Mouse (Mus musculus) left cerebral cortex, postnatal 14 days (tissue): ENCODE results near the gene Fanca. TPM values are rescaled to one million over a fixed set of nuclear protein-coding genes. Genes with fewer than 3 reads are reported as not detected.
A peak's percentile ranks its signal among the peaks of the same experiment; 100 is the strongest.
"Not testable (repeated sequence)": the region's sequence is repeated elsewhere in the genome, so short reads cannot be mapped to it uniquely, and the experiment has no call there.

Source experiments
- DNase-seq, 2 experiments: peaks; one replicate each; pipeline ENCODE4 v3.0.0; 2021 to 2022; ENCODE audit warnings: low spot score in 2 of 2, mixed read lengths in 1 of 2
- intact Hi-C: fragments of 180-260 bp; cut with DNase I; formaldehyde crosslinking; loops from one replicate; pipeline ENCODE4 v1.15.1; 2025
- total RNA-seq, 2 experiments: library from RNA; stranded (reverse); gene quantifications; 2 replicates each; pipeline ENCODE4 v1.2.3; 2021

Gene Fanca
- total RNA-seq, 2 experiments from 2014 or later = 4.1 to 6.5 TPM

DNA sequence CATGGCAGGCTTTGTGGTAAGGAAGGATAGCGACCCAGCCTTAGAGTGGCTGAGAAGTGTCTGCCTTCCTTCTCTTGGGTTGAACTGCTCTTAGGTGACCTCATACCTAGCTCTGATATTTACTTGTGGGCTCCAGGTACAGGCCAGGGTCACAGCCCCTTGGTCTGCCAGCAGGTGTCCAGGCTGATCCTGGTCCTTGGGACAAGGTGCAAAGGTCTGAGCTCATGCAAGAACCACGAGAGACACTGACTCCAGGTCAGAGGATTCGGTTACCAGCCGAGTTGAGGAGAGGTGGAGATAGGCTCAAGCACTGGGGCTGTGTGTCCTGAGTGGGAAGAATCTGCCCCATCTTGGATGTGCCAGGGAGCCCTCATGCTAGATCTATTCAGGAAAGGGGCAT is 74.0 kb downstream of the Fanca start:
- intact Hi-C loops = no loop called here
- no peak for DNase-seq

- no peak for DNase-seq
- intact Hi-C loops = no loop called here
These were observed 75.3 kb downstream of the Fanca start for GRCm38 (mm10) chr8:123243053-123243452.

GRCm38 (mm10) chr8:123242107-123242923 is 76.1 kb downstream of the Fanca start:
- no peak for DNase-seq

DNA sequence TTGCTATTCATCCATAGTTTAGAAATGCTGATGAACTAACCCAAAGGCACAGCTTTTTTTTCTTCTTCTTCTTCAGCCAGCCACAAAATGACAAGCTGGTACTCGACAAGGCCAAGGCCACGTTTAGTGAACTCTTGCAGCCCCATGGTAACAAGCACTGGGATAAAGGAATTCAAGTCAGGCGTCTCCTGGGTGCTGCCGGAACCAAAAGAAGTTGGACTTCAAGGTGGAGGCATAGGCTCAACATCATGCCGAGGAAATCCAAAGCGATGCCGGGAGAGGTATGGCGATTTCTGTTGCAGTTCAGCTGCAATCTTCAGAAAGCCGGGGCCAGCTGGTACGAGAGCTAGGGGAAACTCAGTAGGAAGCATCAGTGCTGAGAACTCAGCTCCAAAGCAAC is 79.0 kb downstream of the Fanca start:
- intact Hi-C loops = no loop called here
- DNase-seq = no peak

More at GRCm38 (mm10) chr8:123242107-123242923, 76.1 kb downstream of the Fanca start:
- intact Hi-C loops = no loop called here

DNA sequence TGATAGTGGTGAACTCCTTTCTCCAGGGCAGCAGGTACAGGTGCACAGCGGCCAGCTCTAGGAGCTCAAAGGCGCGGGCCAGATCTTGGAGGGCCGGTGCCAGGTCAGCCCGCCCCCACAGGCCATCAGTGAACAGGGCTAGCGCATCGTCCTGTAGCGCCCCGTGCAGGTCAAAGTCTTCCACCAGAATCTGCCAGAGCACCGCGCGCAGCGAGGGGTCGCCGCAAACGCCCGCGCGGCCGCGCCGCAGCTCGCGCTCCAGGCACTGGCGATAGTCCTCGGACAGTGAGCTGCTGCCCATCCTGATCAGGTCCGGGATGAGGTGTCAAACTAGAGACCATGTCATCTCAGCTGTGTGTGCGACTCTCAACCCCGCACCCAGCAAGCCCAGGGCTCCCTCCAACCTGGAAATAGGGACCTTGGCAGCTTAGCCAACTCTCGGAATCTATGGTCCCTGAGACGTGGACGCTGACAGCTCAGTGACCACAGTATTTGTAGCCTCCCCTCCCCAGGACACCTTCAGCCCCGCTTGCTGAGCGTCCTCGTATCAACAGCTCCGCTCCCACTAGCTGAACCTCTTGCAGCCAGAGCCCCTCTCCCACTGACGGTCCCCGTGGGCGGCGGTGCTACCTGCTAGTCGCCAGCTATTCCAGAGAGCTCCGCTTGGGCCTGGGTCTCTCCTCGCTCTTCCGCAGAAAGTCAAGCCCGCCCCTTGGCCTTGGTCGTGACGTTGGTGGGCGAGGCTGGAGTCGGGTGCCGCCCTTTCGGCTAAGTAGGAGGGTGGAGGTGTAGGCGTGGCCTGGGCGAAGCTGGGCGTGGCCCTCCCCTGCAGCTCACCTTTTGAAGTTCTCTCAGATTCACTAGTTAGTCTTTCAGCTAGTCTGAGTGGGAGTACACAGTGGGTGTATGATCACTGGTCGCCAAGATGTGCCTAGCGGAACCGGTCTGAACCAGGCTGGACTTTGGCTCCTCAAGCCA is 82.6 kb downstream of the Fanca start, which contains the start of gene Spata2l:
Gene Spata2l (minus strand): TSS at position 714 of the 978 bp plus-strand sequence.
- DNase-seq = peak; percentile 88 to 89
- intact Hi-C loops = no loop called here

- DNase-seq = peak; percentile 88 to 93
- intact Hi-C loops = no loop called here
These were observed 83.4 kb downstream of the Fanca start for GRCm38 (mm10) chr8:123234918-123235519.

- DNase-seq = no peak
- intact Hi-C loops = no loop called here
These were observed 84.6 kb downstream of the Fanca start for GRCm38 (mm10) chr8:123233760-123234159.

GRCm38 (mm10) chr8:123233300-123233699 is 85.1 kb downstream of the Fanca start:
- DNase-seq = no peak
- intact Hi-C loops = no loop called here

DNA sequence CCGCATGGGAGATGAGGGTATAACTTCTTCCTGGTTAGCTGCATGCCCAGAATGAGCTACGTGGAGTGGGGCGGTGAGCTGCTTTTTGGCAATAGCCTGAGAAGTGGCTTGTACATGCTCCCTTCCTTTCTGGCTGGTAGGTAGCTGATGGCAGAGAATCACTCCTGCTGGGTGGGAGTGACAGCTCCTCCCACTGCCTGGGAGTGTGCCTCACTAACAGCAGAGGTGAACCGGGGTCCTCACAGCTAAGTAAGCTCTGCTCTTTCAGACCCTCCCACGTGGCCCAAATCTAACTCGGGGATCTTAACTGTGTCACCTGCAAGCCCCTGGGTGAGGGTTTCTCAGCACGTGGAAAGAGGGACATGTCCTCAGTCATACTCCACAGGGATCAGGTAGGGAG is 85.8 kb downstream of the Fanca start:
- intact Hi-C loops = no loop called here
- peak in 1 of 2 experiments; percentile 37 for DNase-seq

DNA sequence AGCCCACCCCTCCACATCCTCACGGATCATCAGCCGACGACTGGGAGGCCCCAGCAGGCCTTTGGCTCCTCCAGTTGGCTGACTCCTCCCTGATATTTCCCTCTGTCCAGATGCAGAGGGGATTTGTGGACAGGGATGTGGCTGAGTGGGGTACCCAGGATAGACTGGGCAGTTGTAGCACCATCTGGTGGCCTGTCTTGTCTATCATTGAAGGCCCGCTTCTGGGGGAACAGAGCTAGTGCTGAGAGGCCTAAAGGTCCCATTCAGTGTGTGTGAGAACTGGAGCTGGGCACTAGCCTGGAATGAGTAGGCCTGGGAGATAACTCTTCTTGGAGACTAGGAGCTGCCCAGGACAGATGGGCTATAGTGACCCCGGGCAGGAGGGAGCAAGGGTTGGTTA is 86.6 kb downstream of the Fanca start:
- intact Hi-C loops = no loop called here
- peak in 1 of 2 experiments; percentile 51 for DNase-seq

DNA sequence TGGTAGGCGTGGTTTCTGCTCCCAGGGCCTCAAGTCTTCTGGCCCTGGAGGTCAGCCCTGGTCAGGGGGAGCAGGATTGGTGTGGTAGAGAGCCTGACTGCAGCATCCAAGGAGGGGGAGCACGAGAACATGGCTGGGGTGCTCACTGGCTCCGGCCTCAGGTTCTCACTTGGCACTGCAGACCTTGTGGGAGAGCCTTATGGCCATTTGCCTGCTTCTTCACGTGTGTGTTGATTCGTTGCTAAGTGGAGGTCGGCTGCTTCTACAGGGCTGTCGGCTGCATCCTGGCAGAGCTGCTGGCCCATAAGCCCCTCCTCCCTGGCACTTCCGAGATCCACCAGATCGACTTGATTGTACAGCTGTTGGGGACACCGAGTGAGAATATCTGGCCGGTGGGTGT is 88.0 kb downstream of the Fanca start:
- intact Hi-C loops, DNase-seq: not testable (repeated sequence)

DNA sequence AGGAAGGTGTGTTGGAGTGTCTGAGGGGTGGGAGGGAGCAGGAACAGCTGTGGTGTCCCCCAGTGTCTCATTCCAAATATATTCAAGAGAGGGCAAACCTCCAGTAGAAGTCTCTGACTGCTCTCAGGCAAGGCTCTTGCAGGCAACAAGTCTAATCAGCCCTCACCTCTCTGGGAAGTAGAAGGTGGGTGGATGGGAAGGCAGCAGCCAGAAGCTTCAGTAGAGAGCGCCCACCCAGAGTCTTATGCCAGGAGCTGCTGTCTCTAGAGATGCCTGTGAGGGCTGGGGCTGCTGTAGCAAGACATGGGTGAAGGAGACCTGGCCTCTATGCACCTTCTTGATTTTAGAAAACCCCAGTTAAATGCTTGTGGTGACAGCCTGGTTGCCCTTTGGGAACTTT is 90.0 kb downstream of the Fanca start:
- intact Hi-C loops = no loop called here
- no peak for DNase-seq

DNA sequence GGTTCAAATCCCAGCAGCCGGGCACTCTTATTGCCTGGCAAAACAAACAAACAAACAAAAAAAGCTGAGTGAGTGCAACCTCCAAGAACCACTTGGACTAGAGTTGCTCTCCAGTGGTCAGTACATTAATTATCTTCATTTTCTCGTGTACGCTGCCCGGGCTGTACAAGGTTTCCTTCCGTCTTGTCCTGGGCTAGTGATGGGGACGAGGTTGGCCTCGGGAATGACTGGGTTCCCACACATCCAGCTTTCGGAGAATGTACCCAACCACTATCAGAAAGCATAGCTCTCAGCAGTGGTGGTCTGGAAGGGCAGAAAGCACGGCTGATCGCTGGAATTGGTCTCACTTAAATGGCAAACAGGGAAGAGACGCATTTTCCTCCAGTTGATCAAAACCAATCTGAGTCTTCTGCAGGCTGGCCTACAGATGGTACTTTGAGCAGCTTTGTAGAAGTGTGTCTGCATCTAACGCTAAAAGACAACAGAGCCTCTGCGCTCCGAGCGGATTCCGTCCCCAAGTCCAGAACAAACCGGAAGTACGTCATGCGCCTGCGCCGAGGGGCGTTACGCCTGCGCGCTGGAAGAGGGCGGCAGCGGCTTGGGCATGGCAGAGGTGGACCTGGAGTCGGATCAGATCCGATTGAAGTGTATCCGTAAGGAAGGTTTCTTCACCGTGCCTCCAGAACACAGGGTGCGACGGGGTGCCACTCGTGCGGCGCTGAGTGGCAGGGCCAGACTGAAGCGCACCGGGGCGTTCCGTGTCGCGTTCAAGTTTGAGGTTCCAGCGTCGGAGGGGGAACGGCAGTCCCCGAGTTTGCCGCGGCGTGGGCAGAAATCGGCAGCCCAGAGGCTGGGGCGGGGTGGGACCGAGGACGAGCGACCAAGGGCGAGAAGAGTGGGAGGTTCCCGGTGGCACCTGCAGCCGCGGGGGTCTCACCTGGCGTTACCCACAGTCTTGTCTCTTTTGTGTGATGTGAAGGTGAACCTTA is 93.8 kb downstream of the Fanca start, which contains the start of gene Cdk10:
Gene Cdk10 (plus strand): TSS at position 565 of the 989 bp plus-strand sequence.
- intact Hi-C loops = no loop called here
- DNase-seq = peak; percentile 88 to 95

DNA sequence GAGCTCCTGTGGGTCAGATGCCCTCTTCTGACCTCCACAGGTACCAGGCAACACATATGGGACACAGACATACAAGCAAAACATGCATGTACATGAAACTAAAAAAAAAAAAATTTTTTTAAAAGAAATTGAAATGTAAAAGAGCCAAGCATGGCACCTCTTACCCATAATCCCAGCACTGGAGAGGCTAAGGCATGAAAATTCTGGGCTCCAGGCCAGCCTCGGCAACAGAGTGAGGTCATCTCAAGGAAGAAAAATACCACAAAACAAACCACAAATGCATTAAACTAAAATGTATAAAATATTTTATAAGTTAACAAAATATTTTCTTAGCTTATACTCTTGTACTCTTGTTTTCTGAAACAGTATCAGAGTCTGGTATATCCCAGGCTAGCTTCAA is 97.5 kb downstream of the Fanca start:
- no peak for DNase-seq
- intact Hi-C loops = no loop called here

Other genes starting within 250 kb of the Fanca start
- 100 to 1,000 TPM; 356 to 384 TPM for gene Rpl13, start 216.2 kb downstream of the Fanca start, total RNA-seq
- gene Cpne7, start 201.2 kb downstream of the Fanca start, total RNA-seq = 10 to 100 TPM; 55.0 to 77.7 TPM
- under 1 TPM in 1 of 2 experiments, not detected in 1; 0.59 TPM for gene Sult5a1, start 160.3 kb downstream of the Fanca start, total RNA-seq
- gene Dpep1, start 132.3 kb downstream of the Fanca start, total RNA-seq = not detected
- 100 to 1,000 TPM in 1 of 2 experiments, 10 to 100 TPM in 1; 99.0 to 108 TPM for gene Chmp1a, start 105.8 kb downstream of the Fanca start, total RNA-seq
- gene Spata33, start 105.7 kb downstream of the Fanca start, total RNA-seq = 10 to 100 TPM in 1 of 2 experiments, 1 to 10 TPM in 1; 7.1 to 10.2 TPM
- 10 to 100 TPM; 71.2 to 75.6 TPM for gene Cdk10, start 93.7 kb downstream of the Fanca start, total RNA-seq
- gene Spata2l, start 82.3 kb downstream of the Fanca start, total RNA-seq = 100 to 1,000 TPM; 125 to 142 TPM
- 10 to 100 TPM; 20.4 to 20.9 TPM for gene Zfp276, start 64.4 kb downstream of the Fanca start, total RNA-seq
- 10 to 100 TPM; 60.2 to 71.8 TPM for gene Vps9d1, start 64.2 kb downstream of the Fanca start, total RNA-seq
- 10 to 100 TPM; 16.3 to 17.1 TPM for gene Spire2, start 14.1 kb upstream of the Fanca start, total RNA-seq
- gene Tcf25, start 55.2 kb upstream of the Fanca start, total RNA-seq = 100 to 1,000 TPM; 541 to 593 TPM
- gene Mc1r, start 88.5 kb upstream of the Fanca start, total RNA-seq = under 1 TPM in 1 of 2 experiments, not detected in 1; 0.09 TPM
- gene Tubb3, start 92.8 kb upstream of the Fanca start, total RNA-seq = 100 to 1,000 TPM; 691 to 709 TPM
- 10 to 100 TPM; 76.1 to 76.7 TPM for gene Def8, start 105.0 kb upstream of the Fanca start, total RNA-seq
- 10 to 100 TPM; 31.6 to 36.5 TPM for gene Afg3l1, start 159.3 kb upstream of the Fanca start, total RNA-seq
- 10 to 100 TPM; 12.4 to 12.8 TPM for gene Dbndd1, start 196.9 kb upstream of the Fanca start, total RNA-seq
- gene Gas8, start 200.3 kb upstream of the Fanca start, total RNA-seq = 10 to 100 TPM; 25.7 to 30.7 TPM